Mouse (Mus musculus): ENCODE data around the gene Fyn.

GRCm38 (mm10) chr10:39420842-39421617 is 52.4 kb downstream of the Fyn start:
- TF ChIP-seq CTCF (conservative IDR thresholded peaks at IDR 0.05 in 1 of 2, IDR thresholded peaks at IDR 0.05 in 1 of 2; ENCODE audit: low read depth in 2 of 2, low read length in 2 of 2) (no peak), RCOR1 (conservative IDR thresholded peaks at IDR 0.05; ENCODE audit: low read depth, low read length) (no peak), POLR2A (IDR thresholded peaks at IDR 0.05; ENCODE audit: low read depth, low read length) (no peak), TCF12 (IDR thresholded peaks at IDR 0.05; ENCODE audit: low read depth, low read length) (no peak), ZC3H11A (IDR thresholded peaks at IDR 0.05; ENCODE audit: low read depth, low read length) (no peak), SIN3A (IDR thresholded peaks at IDR 0.05; ENCODE audit: low read length) (no peak), KAT2A (IDR thresholded peaks at IDR 0.05; ENCODE audit: insufficient replicate concordance, low read length) (no peak), MYC (IDR thresholded peaks at IDR 0.05; ENCODE audit: low read depth, low read length) (no peak), PAX5 (IDR thresholded peaks at IDR 0.05; ENCODE audit: low read length) (no peak), ELF1 (IDR thresholded peaks at IDR 0.05; ENCODE audit: low read depth, low read length) (no peak)
